8 mouse cellular contexts compared by ENCODE assay signal in the genomic region with DNA sequence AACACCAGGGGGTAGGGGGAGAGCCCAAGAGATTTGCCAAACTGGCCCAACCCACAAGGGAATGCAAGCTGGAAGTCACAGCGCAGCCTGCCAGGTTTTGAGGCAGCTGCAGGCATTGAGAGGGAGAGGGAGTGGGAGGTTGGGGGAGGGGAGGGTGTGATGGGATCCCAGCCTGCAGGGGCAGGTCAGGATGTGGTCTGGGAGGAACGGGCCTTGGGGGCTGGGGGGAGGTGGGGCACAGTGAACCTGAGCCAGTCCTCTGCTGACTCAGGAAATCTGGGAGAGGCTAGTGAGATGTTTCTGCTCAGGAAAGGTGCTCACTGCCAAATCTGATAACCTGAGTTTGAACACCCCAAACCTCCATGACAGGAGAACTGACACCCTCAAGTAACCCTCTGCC. TPM values are rescaled to one million over a fixed set of nuclear protein-coding genes. Genes with fewer than 3 reads are reported as not detected.
A peak's percentile ranks its signal among the peaks of the same experiment; 100 is the strongest.
DNase-seq lines count a peak whose midpoint lies in the region; ATAC-seq lines count a peak whose summit lies in the region.

No protein-coding gene starts in this region.

- no peaks in the 10 kb centered on the region for H3K27me3 ChIP-seq in intestine, embryonic 14.5 days (replicated peaks; ENCODE audit: control insufficient read depth, insufficient read depth, low read length)
- no peaks in the 10 kb centered on the region for H3K27me3 ChIP-seq in intestine, embryonic 16.5 days (replicated peaks; ENCODE audit: control insufficient read depth, insufficient read depth, low read length)
- H3K27me3 ChIP-seq in limb, embryonic 11.5 days (ENCODE audit: control insufficient read depth, insufficient read depth, low read length), result no peaks in the 10 kb centered on the region

- no peak overlapping the region for H3K27ac ChIP-seq in intestine, embryonic 14.5 days (ENCODE audit: low read depth)
- no peak overlapping the region for H3K27ac ChIP-seq in intestine, embryonic 16.5 days (ENCODE audit: low read length)
- no peak overlapping the region for H3K27ac ChIP-seq in limb, embryonic 11.5 days (replicated peaks; ENCODE audit: low read depth, low read length)

- H3K4me1 ChIP-seq in intestine, embryonic 14.5 days (replicated peaks; ENCODE audit: control insufficient read depth, insufficient read depth, low read length), result peaks cover 7% of the 10 kb centered on the region; the same call in 1 of the 2 replicates
- peaks cover 11% of the 10 kb centered on the region for H3K4me1 ChIP-seq in intestine, embryonic 16.5 days (ENCODE audit: control insufficient read depth, insufficient read depth, low read length)
- H3K4me1 ChIP-seq in limb, embryonic 11.5 days (ENCODE audit: control insufficient read depth, insufficient read depth, low read length), result peaks cover 11% of the 10 kb centered on the region

- 5% methylated on average over 2 of the region's 2 CpGs for WGBS in intestine, embryonic 14.5 days
- WGBS in intestine, embryonic 16.5 days, result 14% methylated on average over 2 of the region's 2 CpGs
- WGBS in limb, embryonic 11.5 days, result 0% methylated on average over 2 of the region's 2 CpGs

- H3K9ac ChIP-seq in intestine, embryonic 14.5 days (ENCODE audit: low read length), result no peak overlapping the region
- H3K9ac ChIP-seq in intestine, embryonic 16.5 days (ENCODE audit: low read depth, low read length), result no peak overlapping the region
- H3K9ac ChIP-seq in limb, embryonic 11.5 days (ENCODE audit: low read length), result no peak overlapping the region

- H3K9me3 ChIP-seq in intestine, embryonic 14.5 days (ENCODE audit: control insufficient read depth, low read length), result no peaks in the 10 kb centered on the region
- no peaks in the 10 kb centered on the region for H3K9me3 ChIP-seq in intestine, embryonic 16.5 days (ENCODE audit: control insufficient read depth, low read length)
- no peaks in the 10 kb centered on the region; the same call in 1 of the 2 replicates for H3K9me3 ChIP-seq in limb, embryonic 11.5 days (ENCODE audit: control insufficient read depth, low read length)

- peak; percentile 34; the same call in 1 of the 2 replicates for ATAC-seq in intestine, embryonic 14.5 days (replicated peaks; ENCODE audit: low FRiP score, low TSS enrichment, low read depth)
- no peak for ATAC-seq in intestine, embryonic 16.5 days
- ATAC-seq in limb, embryonic 11.5 days (ENCODE audit: insufficient number of reproducible peaks, low FRiP score, low TSS enrichment, low read depth), result no peak

- DNase-seq in intestine, embryonic 14.5 days (ENCODE audit: low spot score), result no peak
- peak; percentile 95 for DNase-seq in ES-CJ7 (ENCODE audit: low read depth, low spot score)
- DNase-seq in embryo, embryonic 10.5 days (ENCODE audit: low spot score), result peak; percentile 49
- peak; percentile 65 for DNase-seq in limb, embryonic 11.5 days (ENCODE audit: low spot score)
- DNase-seq in right cerebral cortex, postnatal 25 days, result no peak
- no peak for DNase-seq in T-cell, adult 2 months (ENCODE audit: low spot score)
- DNase-seq in thymus, postnatal 0 days (ENCODE audit: low spot score), result no peak

- H3K4me2 ChIP-seq in intestine, embryonic 14.5 days (ENCODE audit: low read length), result no peak overlapping the region
- no peak overlapping the region for H3K4me2 ChIP-seq in intestine, embryonic 16.5 days (ENCODE audit: low read depth, low read length)
- H3K4me2 ChIP-seq in limb, embryonic 11.5 days (ENCODE audit: low read depth, severe bottlenecking), result no peak overlapping the region

- no peak overlapping the region for H3K4me3 ChIP-seq in intestine, embryonic 14.5 days (ENCODE audit: low read depth, low read length)
- H3K4me3 ChIP-seq in intestine, embryonic 16.5 days (ENCODE audit: low read length), result no peak overlapping the region
- H3K4me3 ChIP-seq in limb, embryonic 11.5 days (ENCODE audit: low read depth, low read length), result no peak overlapping the region

- H3K36me3 ChIP-seq in intestine, embryonic 14.5 days (ENCODE audit: control insufficient read depth, insufficient read depth, low read length), result peaks cover 6% of the 10 kb centered on the region
- H3K36me3 ChIP-seq in intestine, embryonic 16.5 days (ENCODE audit: control insufficient read depth, insufficient read depth, low read length), result no peaks in the 10 kb centered on the region
- no peaks in the 10 kb centered on the region; the same call in 1 of the 2 replicates for H3K36me3 ChIP-seq in limb, embryonic 11.5 days (ENCODE audit: control insufficient read depth, insufficient read depth, low read length)

RNA-seq across cellular contexts. Expression of gene Trim8, which starts 10.9 kb away (rescaled TPM):
- 20.1 and 21.1 TPM in 2 replicates for polyA plus RNA-seq in intestine, embryonic 14.5 days (2014; fragmentation: Nextera tagmentation; extraction: Ambion mirVana)
- 10.1 and 13.7 TPM in 2 replicates for polyA plus RNA-seq in intestine, embryonic 16.5 days (2015; fragmentation: Nextera tagmentation; extraction: Ambion mirVana)
- polyA plus RNA-seq in limb, embryonic 11.5 days (2014; fragmentation: Nextera tagmentation; extraction: Ambion mirVana), result 16.7 and 18.0 TPM in 2 replicates
- polyA plus RNA-seq in thymus, postnatal 0 days (2015; fragmentation: Nextera tagmentation; extraction: Ambion mirVana), result 20.4 and 23.6 TPM in 2 replicates

Comparison
In these comparisons a context has a peak if more than half of its experiments do, and no peak if none do; other contexts are left out.
1. DNase-seq: peak in ES-CJ7 (single experiment), embryo, embryonic 10.5 days (single experiment) and limb, embryonic 11.5 days (single experiment); none in intestine, embryonic 14.5 days (single experiment), right cerebral cortex, postnatal 25 days (single experiment), T-cell, adult 2 months (single experiment) and thymus, postnatal 0 days (single experiment).